Mouse (Mus musculus) liver, adult 2 months (tissue): ENCODE results near the gene Cntfr. TPM values are rescaled to one million over a fixed set of nuclear protein-coding genes. Genes with fewer than 3 reads are reported as not detected.
A peak's percentile ranks its signal among the peaks of the same experiment; 100 is the strongest.
"Not testable (repeated sequence)": the region's sequence is repeated elsewhere in the genome, so short reads cannot be mapped to it uniquely, and the experiment has no call there.

Experiments used
- DNase-seq: peaks from one replicate; pipeline ENCODE4 v3.0.0-alpha.2; 2011; ENCODE audit warnings: low read depth, low spot score; ENCODE audit errors: extremely low read depth
- H3K27ac ChIP-seq: fragments of 200-500 bp; replicated peaks from 2 replicates; pipeline ENCODE4 v1.5.1; 2012; ENCODE audit warnings: low read depth, mild to moderate bottlenecking, control low read depth, inconsistent platforms, low read length; ENCODE audit not compliant: insufficient read depth
- H3K27me3 ChIP-seq: fragments of 200-500 bp; 2 replicates; pipeline ENCODE4 v1.6.1; 2012; ENCODE audit warnings: mild to moderate bottlenecking, moderate library complexity, low read length, inconsistent platforms; ENCODE audit not compliant: control insufficient read depth, insufficient read depth
- H3K36me3 ChIP-seq: fragments of 200-500 bp; 2 replicates; pipeline ENCODE4 v1.6.1; 2012; ENCODE audit warnings: low read length, inconsistent platforms; ENCODE audit not compliant: control insufficient read depth, insufficient read depth
- H3K4me1 ChIP-seq: fragments of 200-500 bp; 2 replicates; pipeline ENCODE4 v1.6.1; 2011; ENCODE audit warnings: low read length; ENCODE audit not compliant: control insufficient read depth, insufficient read depth
- H3K4me3 ChIP-seq: fragments of 200-500 bp; 2 replicates; pipeline ENCODE4 v1.5.1; 2011; ENCODE audit warnings: low read depth, mild to moderate bottlenecking, control low read depth, low read length, moderate library complexity; ENCODE audit not compliant: insufficient read depth
- H3K79me2 ChIP-seq: fragments of 200-500 bp; 2 replicates; pipeline ENCODE4 v1.6.1; 2012; ENCODE audit warnings: inconsistent platforms, mild to moderate bottlenecking, low read length, moderate library complexity; ENCODE audit not compliant: control insufficient read depth, insufficient read depth
- H3K9ac ChIP-seq: fragments of 200-500 bp; 2 replicates; pipeline ENCODE4 v1.6.1; 2012; ENCODE audit warnings: low read depth, mild to moderate bottlenecking, control low read depth, inconsistent platforms, low read length
- CTCF ChIP-seq: fragments of 200-500 bp; IDR thresholded peaks from 2 replicates; pipeline ENCODE4 v1.5.1; 2011; ENCODE audit warnings: low read depth, low read length, control low read depth
- POLR2A ChIP-seq: fragments of 200-500 bp; IDR thresholded peaks from 2 replicates; pipeline ENCODE4 v1.6.1; 2011; ENCODE audit warnings: low read length, control low read depth; ENCODE audit not compliant: insufficient read depth; ENCODE audit errors: extremely low read depth
- WGBS: fragments of 180-500 bp; shearing (Covaris S2); methylation state at CpG from one replicate; pipeline ENCODE4 v1.1.7; 2018; 5-methylcytosine and 5-hydroxymethylcytosine counted together
- polyA plus RNA-seq: library from polyadenylated mRNA; depleted of rRNA; stranded (reverse); fragments of >200 nt; gene quantifications from 2 replicates; pipeline ENCODE4 v1.2.3, GENCODE M21; 2012; rRNA removed
- total RNA-seq: library from RNA; depleted of rRNA; stranded (reverse); fragments of >200 nt; gene quantifications from 2 replicates; pipeline ENCODE4 v1.2.3, GENCODE M21; 2014; rRNA removed

Gene Cntfr
- total RNA-seq (0.74 and 0.87 TPM in 2 replicates), polyA plus RNA-seq (1.8 and 2.3 TPM in 2 replicates)

DNA sequence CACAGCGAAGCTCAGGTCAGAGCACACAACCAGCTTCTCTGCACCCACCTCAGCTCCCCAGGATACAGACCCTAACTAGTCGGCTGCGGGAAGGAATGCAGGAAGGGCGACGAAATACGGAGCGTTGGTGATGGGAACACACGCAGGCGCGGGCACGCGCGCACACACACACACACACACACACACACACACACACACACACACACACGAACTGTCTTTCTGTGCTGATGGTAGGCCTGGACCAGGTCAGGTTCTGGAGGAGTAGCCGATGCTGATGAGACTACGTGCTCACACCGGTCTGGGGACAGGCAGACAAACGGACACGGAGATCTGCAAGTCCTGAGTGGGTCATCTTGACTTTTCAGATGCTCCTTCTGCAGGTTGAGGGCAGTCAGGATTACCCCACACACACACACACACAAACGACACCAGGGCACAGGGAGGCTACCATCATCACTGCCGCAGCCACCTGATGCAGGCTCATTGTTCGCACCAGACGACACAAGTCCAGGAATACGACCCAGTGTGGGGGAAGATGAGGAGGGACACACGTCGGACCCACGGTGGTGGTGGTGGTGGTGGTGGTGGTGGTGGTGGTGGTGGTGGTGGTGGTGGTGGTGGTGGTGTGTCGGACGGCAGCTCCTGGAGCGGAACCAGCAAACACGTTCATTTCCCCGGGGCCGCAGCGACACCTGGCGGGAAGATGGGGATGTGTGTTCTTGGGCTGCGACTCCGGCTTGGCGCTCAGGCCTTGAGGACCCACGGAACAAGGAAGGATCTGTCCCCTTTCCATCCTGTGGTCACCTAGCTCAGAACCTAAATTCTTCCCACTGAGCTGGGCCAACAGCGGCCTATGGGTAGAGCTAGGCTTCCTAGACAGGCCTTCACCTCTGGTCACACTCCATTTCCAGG lies at the start of gene Cntfr:
Gene Cntfr (minus strand): TSS at position 160 of the 912 bp plus-strand sequence.
- H3K36me3 ChIP-seq, H3K27ac ChIP-seq, H3K79me2 ChIP-seq, H3K4me1 ChIP-seq, H3K9ac ChIP-seq, DNase-seq, H3K27me3 ChIP-seq: not testable (repeated sequence)
- H3K4me3 ChIP-seq, result peak within 1 kb of the TSS; percentile 33; the same call in 1 of the 2 replicates
- WGBS, result 13% methylated on average over 36 of the region's 40 CpGs
- peak; percentile 81 for TF ChIP-seq CTCF

DNA sequence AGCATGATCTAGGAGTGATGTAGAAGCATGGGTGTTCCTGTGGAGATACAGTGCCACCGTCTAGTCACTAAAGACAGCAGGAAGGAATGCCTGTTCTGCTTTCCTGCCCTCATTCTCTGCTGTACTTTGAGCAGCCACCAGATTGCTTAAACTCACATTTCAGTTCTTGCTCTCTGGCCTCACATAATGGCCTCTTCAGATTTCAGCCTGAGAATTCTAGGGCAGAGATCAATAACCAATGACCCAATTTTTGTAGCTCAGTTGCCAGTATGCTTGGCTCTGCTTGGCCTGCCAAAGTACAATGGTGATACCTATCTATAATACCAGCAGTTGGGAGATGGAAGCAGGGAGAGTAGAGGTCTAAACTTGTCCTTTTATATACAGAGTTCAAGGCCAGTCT lies 48.1 kb upstream of the Cntfr start:
- no peak for TF ChIP-seq POLR2A
- TF ChIP-seq CTCF, result no peak
- no peaks in the 10 kb centered on the region for H3K27me3 ChIP-seq
- peaks cover 14% of the 10 kb centered on the region for H3K4me1 ChIP-seq
- H3K4me3 ChIP-seq, result peak overlapping the region; percentile 8
- H3K36me3 ChIP-seq, result peaks cover 10% of the 10 kb centered on the region
- H3K79me2 ChIP-seq, result peaks cover 6% of the 10 kb centered on the region; the same call in 1 of the 2 replicates
- 5% methylated on average over 1 of the region's 1 CpGs for WGBS
- peak overlapping the region; percentile 46; the same call in 1 of the 2 replicates for H3K9ac ChIP-seq
- DNase-seq, result peak; percentile 98
- peak overlapping the region; percentile 80 for H3K27ac ChIP-seq

DNA sequence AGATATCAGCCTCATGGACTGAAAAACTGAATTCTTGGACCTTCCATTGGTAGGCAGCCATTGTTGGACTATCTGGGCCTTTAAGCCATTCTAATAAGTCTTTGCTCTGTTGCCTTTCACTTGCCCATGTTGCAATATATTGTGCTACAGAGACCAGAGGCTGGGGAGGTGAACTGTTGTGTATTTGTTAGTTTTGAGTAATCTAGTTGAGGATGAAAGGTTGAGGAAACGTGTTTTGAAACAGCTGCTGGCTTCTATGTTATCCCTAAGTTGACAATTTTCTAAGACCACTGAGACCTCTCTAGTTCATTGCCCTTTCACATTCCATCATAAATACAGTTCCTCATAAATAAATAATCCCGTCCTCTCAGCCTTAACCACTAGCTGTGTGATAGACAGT lies 47.2 kb upstream of the Cntfr start:
- peak overlapping the region; percentile 84 for H3K27ac ChIP-seq
- WGBS, result 17% methylated on average over 2 of the region's 2 CpGs

DNA sequence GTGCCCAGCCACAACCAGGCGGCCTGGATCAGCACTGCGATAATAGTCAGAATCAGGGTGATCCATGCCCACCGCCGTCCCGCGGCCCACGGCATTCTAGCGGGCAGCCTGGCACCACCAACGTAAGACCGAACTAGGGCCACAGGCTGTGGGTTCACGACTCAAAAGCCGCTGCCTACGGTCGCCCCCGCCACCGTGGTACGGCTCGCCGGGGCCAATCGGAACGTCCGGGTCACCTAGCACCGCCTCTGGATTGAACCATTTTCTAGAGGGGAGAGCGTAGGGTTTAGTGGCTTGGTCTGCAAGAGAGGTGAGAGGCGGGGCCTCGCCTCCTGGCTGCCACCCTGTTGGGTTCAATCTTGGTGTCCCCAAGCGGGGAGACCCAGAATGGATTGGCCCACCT lies 44.3 kb upstream of the Cntfr start:
- peaks cover 7% of the 10 kb centered on the region for H3K36me3 ChIP-seq
- WGBS, result under 1% methylated on average over 27 of the region's 27 CpGs
- DNase-seq, result peak; percentile 96
- TF ChIP-seq CTCF (no peak), POLR2A (peak; percentile 97)
- H3K9ac ChIP-seq, result peak overlapping the region; percentile 89
- H3K4me1 ChIP-seq, result peaks cover 23% of the 10 kb centered on the region
- H3K27ac ChIP-seq, result peak overlapping the region; percentile 92
- no peaks in the 10 kb centered on the region for H3K27me3 ChIP-seq
- peaks cover 6% of the 10 kb centered on the region; the same call in 1 of the 2 replicates for H3K79me2 ChIP-seq
- peak overlapping the region; percentile 84 for H3K4me3 ChIP-seq

More for the DNA sequence above, 47.2 kb upstream of the Cntfr start:
- Histone ChIP-seq H3K27me3 (no peaks in the 10 kb centered on the region), H3K79me2 (peaks cover 6% of the 10 kb centered on the region; the same call in 1 of the 2 replicates), H3K4me3 (no peak overlapping the region), H3K36me3 (peaks cover 13% of the 10 kb centered on the region), H3K4me1 (peaks cover 18% of the 10 kb centered on the region), H3K9ac (no peak overlapping the region)
- DNase-seq, result peak; percentile 94
- TF ChIP-seq CTCF, result no peak
- TF ChIP-seq POLR2A, result no peak

DNA sequence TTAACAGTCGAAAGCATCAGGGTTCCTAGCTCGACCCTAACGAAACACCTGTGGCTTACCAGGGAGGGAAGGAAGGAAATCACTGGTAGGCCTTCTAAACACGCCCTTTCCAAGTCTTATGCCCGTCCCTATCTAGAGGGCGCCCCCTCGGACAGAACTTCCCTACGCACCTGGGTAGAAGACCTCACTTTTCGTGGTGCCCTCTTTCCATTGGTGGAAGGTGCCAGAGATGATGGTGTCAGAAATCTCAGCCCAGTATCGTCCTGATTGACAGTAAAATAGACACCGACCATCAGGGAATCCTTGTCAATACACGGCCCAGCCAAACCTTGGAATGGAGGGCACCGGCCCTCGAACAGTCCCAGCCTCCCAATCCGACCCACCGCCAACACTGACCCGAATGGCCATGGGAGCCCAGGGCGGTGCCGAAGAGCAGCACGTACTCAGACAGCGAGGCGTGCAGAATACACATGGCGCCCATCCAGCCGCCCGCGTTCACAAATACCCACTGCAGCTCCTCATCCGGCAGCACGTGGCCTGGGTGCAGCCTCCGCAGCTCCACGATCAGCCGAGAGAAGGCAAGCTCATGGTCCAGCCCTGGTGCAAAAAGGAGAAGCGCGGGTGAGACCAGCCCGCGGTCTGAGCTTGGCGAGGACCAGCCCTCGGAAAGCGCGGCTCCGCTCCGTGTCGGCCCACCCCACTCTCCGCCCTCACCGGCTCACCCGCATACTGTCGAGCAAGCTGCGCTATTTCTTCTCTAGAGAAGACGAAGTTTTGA lies 43.7 kb upstream of the Cntfr start:
- WGBS, result under 1% methylated on average over 48 of the region's 48 CpGs
- no peaks in the 10 kb centered on the region for H3K27me3 ChIP-seq
- peak; percentile 63 for DNase-seq
- peaks cover 23% of the 10 kb centered on the region for H3K4me1 ChIP-seq
- H3K79me2 ChIP-seq, result peaks cover 6% of the 10 kb centered on the region; the same call in 1 of the 2 replicates
- TF ChIP-seq POLR2A (no peak), CTCF (0 out of 2 replicates have a peak, but pooled peaks have one; percentile 4)
- H3K27ac ChIP-seq, result peak overlapping the region; percentile 92
- peak overlapping the region; percentile 84 for H3K4me3 ChIP-seq
- peak overlapping the region; percentile 89 for H3K9ac ChIP-seq
- peaks cover 7% of the 10 kb centered on the region for H3K36me3 ChIP-seq
